Mouse (Mus musculus): ENCODE data around the gene Ccl22. TPM values are rescaled to one million over a fixed set of nuclear protein-coding genes. Genes with fewer than 3 reads are reported as not detected.

The Ccl22 gene
- polyA plus RNA-seq, 1 experiment from 2014 or later, result not detected

- H3K36me3 ChIP-seq, result no peaks in the 10 kb centered on the region
- no peak overlapping the region for H3K27ac ChIP-seq
- peaks cover 35% of the 10 kb centered on the region for H3K4me1 ChIP-seq
- WGBS, result 40% methylated on average over 6 of the region's 6 CpGs
- DNase-seq (ENCODE audit: low spot score), result no peak
- peak overlapping the region; percentile 67 for H3K4me3 ChIP-seq
- H3K27me3 ChIP-seq (ENCODE audit: insufficient read depth, poor library complexity, severe bottlenecking), result peaks cover 79% of the 10 kb centered on the region
- H3K9me3 ChIP-seq, result no peaks in the 10 kb centered on the region
Observed at GRCm38 (mm10) chr8:94773048-94773447, 27.7 kb downstream of the Ccl22 start.

GRCm38 (mm10) chr8:94773700-94774171, 28.3 kb downstream of the Ccl22 start:
- no peaks in the 10 kb centered on the region for H3K9me3 ChIP-seq
- no peak overlapping the region for H3K27ac ChIP-seq
- no peak for DNase-seq (ENCODE audit: low spot score)
- no peaks in the 10 kb centered on the region for H3K36me3 ChIP-seq
- H3K4me3 ChIP-seq, result no peak overlapping the region
- H3K4me1 ChIP-seq, result peaks cover 42% of the 10 kb centered on the region
- H3K27me3 ChIP-seq (ENCODE audit: insufficient read depth, poor library complexity, severe bottlenecking), result peaks cover 72% of the 10 kb centered on the region
- WGBS, result 19% methylated on average over 12 of the region's 12 CpGs

DNA sequence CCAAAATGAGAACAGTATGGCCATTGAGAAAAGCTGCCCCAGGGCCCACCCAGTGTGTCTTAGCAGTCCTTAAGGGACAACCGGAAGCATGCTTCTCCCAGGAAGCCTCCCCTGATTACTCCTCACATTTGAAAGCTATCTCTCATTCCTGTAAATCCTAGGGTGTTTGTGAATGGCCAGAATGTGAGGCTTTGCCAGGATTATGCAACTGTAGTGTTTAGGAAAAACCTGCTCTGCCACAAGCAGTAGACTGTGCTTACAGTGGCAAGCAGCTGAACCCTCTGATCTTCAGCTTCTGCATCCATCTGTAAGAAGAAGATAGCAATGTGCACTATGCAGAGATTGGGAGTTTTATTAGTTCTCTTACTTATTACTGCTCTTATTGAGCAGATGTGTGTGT, 29.2 kb downstream of the Ccl22 start:
- H3K27ac ChIP-seq, result no peak overlapping the region
- H3K4me3 ChIP-seq, result no peak overlapping the region
- H3K27me3 ChIP-seq (ENCODE audit: insufficient read depth, poor library complexity, severe bottlenecking), result peaks cover 65% of the 10 kb centered on the region
- H3K36me3 ChIP-seq, result no peaks in the 10 kb centered on the region
- peaks cover 51% of the 10 kb centered on the region for H3K4me1 ChIP-seq
- DNase-seq (ENCODE audit: low spot score), result no peak
- no peaks in the 10 kb centered on the region for H3K9me3 ChIP-seq
- 72% methylated on average over 1 of the region's 1 CpGs for WGBS

DNA sequence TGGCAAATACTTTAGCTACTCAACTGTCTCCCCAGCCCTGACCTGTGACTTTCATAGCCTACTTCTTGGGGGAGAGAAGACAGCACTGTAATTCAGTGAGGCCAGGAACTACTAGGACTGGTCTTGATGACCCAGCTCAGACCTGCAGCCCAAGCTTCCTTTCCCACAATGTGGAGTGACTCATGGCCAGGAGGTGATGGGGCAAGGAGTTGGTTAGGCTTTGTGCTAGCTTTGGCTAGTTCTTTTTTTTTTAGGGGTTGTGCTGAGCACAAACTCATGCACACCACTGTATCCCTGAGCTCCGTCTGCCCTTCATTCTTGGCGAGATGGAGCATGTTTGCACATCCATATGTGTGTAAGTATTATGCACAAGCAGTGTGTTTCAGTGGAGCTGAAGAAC, 31.0 kb downstream of the Ccl22 start:
- peaks cover 61% of the 10 kb centered on the region for H3K4me1 ChIP-seq
- H3K27me3 ChIP-seq (ENCODE audit: insufficient read depth, poor library complexity, severe bottlenecking), result peaks cover 56% of the 10 kb centered on the region
- 88% methylated on average over 2 of the region's 2 CpGs for WGBS
- no peak for DNase-seq (ENCODE audit: low spot score)
- no peak overlapping the region for H3K4me3 ChIP-seq
- no peak overlapping the region for H3K27ac ChIP-seq
- H3K36me3 ChIP-seq, result no peaks in the 10 kb centered on the region
- no peaks in the 10 kb centered on the region for H3K9me3 ChIP-seq

DNA sequence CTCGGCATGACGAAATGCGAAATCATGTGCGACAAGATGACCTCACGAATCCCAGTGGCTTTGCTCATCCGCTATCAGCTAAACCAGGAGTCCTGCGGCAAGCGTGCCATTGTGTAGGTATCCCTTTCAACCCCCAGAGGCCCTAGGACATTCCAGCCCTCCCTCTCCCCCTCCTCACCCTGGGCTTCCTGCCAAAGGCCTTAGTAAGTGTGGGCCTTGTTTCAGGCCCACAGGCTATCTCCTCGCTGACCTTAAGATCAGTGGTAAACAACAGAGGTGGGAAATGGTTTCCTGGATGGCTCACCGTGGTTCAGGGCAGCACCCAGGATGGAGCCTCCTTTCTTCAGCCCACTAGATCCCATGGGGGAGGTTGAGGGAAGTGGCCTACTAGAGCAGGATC, 32.6 kb downstream of the Ccl22 start:
- peak; percentile 81 for DNase-seq (ENCODE audit: low spot score)
- H3K27ac ChIP-seq, result peak overlapping the region; percentile 72
- no peaks in the 10 kb centered on the region for H3K9me3 ChIP-seq

DNA sequence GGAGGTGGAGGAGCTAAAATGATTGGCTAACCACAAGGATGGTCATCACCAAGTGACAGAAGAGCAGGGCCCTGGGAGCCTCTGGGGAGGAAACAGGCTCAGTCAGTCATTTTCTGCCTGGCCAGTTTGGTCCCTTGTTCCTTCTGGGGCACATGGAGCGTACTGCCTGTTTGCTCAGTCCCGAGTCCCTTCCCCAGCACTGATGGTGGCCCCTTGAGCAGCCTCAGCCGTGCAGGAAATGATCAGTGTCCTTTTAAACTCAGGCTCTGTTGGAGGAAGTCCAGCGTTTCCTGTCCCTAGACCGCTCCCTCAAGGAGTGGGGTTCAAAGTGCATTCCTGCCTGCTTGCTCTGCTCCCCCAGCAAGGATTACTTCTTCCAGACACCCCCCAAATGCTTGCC, 33.1 kb downstream of the Ccl22 start:
- 41% methylated on average over 5 of the region's 5 CpGs for WGBS
- H3K4me1 ChIP-seq, result peaks cover 51% of the 10 kb centered on the region

More for the DNA sequence above, 32.6 kb downstream of the Ccl22 start:
- H3K4me1 ChIP-seq, result peaks cover 53% of the 10 kb centered on the region
- WGBS, result 42% methylated on average over 10 of the region's 10 CpGs
- H3K27me3 ChIP-seq (ENCODE audit: insufficient read depth, poor library complexity, severe bottlenecking), result peaks cover 39% of the 10 kb centered on the region
- H3K36me3 ChIP-seq, result no peaks in the 10 kb centered on the region
- H3K4me3 ChIP-seq, result no peak overlapping the region

DNA sequence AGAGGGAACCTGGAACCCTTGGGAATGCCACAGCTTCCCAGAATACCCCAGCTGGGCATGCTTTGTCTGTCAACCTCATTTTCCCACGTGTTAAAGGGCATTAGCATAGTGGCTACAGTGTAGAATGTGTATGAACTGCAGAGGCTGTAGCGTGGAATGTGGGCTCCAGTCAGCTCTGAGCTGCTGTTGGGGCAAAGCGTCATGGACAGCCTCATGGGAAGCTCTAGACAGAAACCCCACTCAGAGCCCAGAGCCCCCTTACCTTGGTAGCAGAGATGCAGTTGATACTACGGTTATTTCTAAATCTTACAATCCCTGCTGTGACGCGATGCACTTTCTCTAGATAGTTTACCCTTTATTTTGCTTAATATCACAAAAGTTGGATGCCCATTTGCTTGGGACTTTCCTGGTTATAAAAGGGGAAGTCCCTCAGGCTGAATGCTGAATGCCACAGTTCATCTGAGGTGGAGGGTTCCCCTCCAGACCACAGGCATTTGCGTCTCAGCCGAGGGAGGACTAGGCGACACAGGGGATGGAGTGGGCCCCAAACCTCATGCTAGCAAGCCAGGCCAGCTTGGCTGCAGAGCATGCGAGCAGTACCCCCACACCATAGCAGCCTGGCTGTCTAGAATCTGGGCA, 33.6 kb downstream of the Ccl22 start:
- Histone ChIP-seq H3K4me1 (peaks cover 51% of the 10 kb centered on the region), H3K4me3 (no peak overlapping the region), H3K36me3 (no peaks in the 10 kb centered on the region), H3K27ac (peak overlapping the region; percentile 72), H3K27me3 (ENCODE audit: insufficient read depth, poor library complexity, severe bottlenecking) (peaks cover 29% of the 10 kb centered on the region), H3K9me3 (no peaks in the 10 kb centered on the region)
- no peak for DNase-seq (ENCODE audit: low spot score)
- 76% methylated on average over 10 of the region's 10 CpGs for WGBS

More for the DNA sequence above, 33.1 kb downstream of the Ccl22 start:
- Histone ChIP-seq H3K27me3 (ENCODE audit: insufficient read depth, poor library complexity, severe bottlenecking) (peaks cover 35% of the 10 kb centered on the region), H3K4me3 (no peak overlapping the region), H3K9me3 (no peaks in the 10 kb centered on the region), H3K36me3 (no peaks in the 10 kb centered on the region), H3K27ac (peak overlapping the region; percentile 72)
- peak; percentile 74 for DNase-seq (ENCODE audit: low spot score)

DNA sequence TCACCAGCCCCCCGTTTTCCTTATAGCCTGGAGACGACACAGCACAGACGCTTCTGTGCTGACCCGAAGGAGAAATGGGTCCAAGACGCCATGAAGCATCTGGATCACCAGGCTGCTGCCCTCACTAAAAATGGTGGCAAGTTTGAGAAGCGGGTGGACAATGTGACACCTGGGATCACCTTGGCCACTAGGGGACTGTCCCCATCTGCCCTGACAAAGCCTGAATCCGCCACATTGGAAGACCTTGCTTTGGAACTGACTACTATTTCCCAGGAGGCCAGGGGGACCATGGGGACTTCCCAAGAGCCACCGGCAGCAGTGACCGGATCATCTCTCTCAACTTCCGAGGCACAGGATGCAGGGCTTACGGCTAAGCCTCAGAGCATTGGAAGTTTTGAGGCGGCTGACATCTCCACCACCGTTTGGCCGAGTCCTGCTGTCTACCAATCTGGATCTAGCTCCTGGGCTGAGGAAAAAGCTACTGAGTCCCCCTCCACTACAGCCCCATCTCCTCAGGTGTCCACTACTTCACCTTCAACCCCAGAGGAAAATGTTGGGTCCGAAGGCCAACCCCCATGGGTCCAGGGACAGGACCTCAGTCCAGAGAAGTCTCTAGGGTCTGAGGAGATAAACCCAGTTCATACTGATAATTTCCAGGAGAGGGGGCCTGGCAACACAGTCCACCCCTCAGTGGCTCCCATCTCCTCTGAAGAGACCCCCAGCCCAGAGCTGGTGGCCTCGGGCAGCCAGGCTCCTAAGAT, 34.3 kb downstream of the Ccl22 start:
- 89% methylated on average over 16 of the region's 16 CpGs for WGBS
- Histone ChIP-seq H3K27ac (peak overlapping the region; percentile 72; the same call in 1 of the 2 replicates), H3K4me1 (peaks cover 55% of the 10 kb centered on the region), H3K36me3 (no peaks in the 10 kb centered on the region), H3K27me3 (ENCODE audit: insufficient read depth, poor library complexity, severe bottlenecking) (peaks cover 22% of the 10 kb centered on the region), H3K4me3 (no peak overlapping the region), H3K9me3 (no peaks in the 10 kb centered on the region)
- peak; percentile 73 for DNase-seq (ENCODE audit: low spot score)

- no peaks in the 10 kb centered on the region for H3K9me3 ChIP-seq
- DNase-seq (ENCODE audit: low spot score), result peak; percentile 80
- H3K27ac ChIP-seq, result peak overlapping the region; percentile 3; the same call in 1 of the 2 replicates
- H3K4me1 ChIP-seq, result peaks cover 55% of the 10 kb centered on the region
- WGBS, result 66% methylated on average over 21 of the region's 21 CpGs
- H3K27me3 ChIP-seq (ENCODE audit: insufficient read depth, poor library complexity, severe bottlenecking), result peaks cover 15% of the 10 kb centered on the region
- H3K36me3 ChIP-seq, result no peaks in the 10 kb centered on the region
- no peak overlapping the region for H3K4me3 ChIP-seq
Observed at GRCm38 (mm10) chr8:94780491-94781154, 35.2 kb downstream of the Ccl22 start.

DNA sequence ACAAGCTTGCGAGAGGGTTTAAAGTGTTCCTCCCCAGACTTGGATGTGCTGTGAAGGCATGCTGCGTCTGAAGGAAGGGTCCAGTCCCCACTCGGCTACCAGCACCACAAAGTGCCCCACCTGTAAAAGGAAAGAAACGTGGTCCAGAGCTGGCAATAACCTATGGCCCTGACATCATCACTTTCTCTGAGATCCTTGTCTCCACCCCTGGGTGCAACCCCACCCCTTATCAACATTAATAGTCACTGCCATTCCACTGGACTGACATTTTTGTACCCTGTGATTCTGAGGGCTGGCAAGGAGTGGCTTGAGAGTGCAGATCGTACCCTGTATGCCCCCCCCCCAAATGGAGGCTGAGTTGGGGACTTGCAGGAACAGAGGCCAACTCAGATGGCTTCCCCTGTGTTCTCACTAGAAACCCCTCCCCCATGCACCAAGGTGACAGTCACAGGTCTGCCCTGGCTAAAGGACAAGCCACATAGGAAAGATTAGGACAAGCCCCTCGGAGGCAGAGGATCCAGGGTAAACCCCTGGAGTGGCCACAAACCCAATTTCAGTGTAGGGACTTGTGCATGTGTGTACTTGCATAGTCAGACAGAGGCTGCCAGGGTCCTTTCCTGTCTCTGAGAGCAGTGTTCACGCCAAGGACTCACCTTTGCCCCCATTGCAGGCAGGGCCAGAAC, 35.9 kb downstream of the Ccl22 start:
- 53% methylated on average over 7 of the region's 7 CpGs for WGBS
- Histone ChIP-seq H3K36me3 (no peaks in the 10 kb centered on the region), H3K27ac (peak overlapping the region; percentile 60), H3K27me3 (ENCODE audit: insufficient read depth, poor library complexity, severe bottlenecking) (peaks cover 10% of the 10 kb centered on the region; the same call in 1 of the 2 replicates), H3K9me3 (no peaks in the 10 kb centered on the region), H3K4me3 (peak overlapping the region; percentile 38), H3K4me1 (peaks cover 55% of the 10 kb centered on the region)
- peak; percentile 76 for DNase-seq (ENCODE audit: low spot score)

DNA sequence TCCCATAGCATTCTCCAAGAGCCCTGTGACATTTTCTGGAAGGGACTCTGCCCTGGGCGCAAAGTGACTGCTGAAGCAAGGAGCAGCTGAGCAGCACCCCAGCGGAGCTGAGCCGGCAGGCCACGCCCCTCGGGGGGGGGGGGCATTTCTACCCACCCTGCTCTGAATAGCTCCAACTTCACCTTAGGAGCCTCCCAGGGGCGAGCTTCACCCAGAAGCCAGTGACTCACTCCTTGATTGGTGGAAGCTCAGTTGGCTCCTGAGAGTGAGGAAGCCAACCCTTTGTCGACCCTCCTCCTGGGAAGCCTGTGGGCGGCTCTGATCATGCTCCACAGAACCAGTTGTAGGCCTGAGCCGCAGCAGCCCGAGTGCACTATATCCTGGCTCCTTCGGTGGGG, 36.4 kb downstream of the Ccl22 start:
- DNase-seq (ENCODE audit: low spot score), result peak; percentile 89
- H3K9me3 ChIP-seq, result no peaks in the 10 kb centered on the region
- WGBS, result 3% methylated on average over 11 of the region's 11 CpGs
- no peaks in the 10 kb centered on the region for H3K36me3 ChIP-seq
- peaks cover 55% of the 10 kb centered on the region for H3K4me1 ChIP-seq
- peak overlapping the region; percentile 60 for H3K27ac ChIP-seq
- peak overlapping the region; percentile 38 for H3K4me3 ChIP-seq
- peaks cover 10% of the 10 kb centered on the region; the same call in 1 of the 2 replicates for H3K27me3 ChIP-seq (ENCODE audit: insufficient read depth, poor library complexity, severe bottlenecking)

DNA sequence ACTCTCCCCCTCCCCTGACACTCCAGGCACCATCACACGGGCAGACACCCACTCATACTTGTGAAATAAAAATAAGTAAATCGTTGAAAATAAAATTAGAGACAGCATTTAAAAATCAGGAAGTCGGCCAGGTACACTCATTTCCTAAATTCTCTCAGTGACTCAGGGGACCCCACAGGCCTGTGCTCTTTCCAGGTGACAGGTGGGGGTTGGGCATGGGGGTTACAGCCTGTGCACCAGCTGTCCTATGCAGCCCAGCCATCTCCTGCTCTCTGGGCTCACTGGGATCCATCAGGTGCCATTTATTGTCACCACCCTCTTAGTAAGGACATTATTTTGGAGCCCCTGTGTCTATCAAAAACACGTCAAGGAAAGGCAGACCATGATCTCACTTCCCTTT, 38.5 kb downstream of the Ccl22 start:
- WGBS, result 68% methylated on average over 4 of the region's 4 CpGs
- H3K4me1 ChIP-seq, result peaks cover 46% of the 10 kb centered on the region
- H3K36me3 ChIP-seq, result no peaks in the 10 kb centered on the region
- H3K9me3 ChIP-seq, result no peaks in the 10 kb centered on the region
- H3K27me3 ChIP-seq (ENCODE audit: insufficient read depth, poor library complexity, severe bottlenecking), result peaks cover 10% of the 10 kb centered on the region; the same call in 1 of the 2 replicates
- no peak overlapping the region for H3K4me3 ChIP-seq
- DNase-seq (ENCODE audit: low spot score), result no peak
- H3K27ac ChIP-seq, result no peak overlapping the region
